Mouse (Mus musculus) thymus, postnatal 0 days (tissue): ENCODE data around the gene Brinp3. TPM values are rescaled to one million over a fixed set of nuclear protein-coding genes. Genes with fewer than 3 reads are reported as not detected.
"Not testable (repeated sequence)": the region's sequence is repeated elsewhere in the genome, so short reads cannot be mapped to it uniquely, and the experiment has no call there.

Experiments
- DNase-seq: peaks from one replicate; pipeline ENCODE4 v3.0.0-alpha.2; 2015; ENCODE audit warnings: low spot score
- polyA plus RNA-seq: library from polyadenylated mRNA; unstranded; fragments of >200 nt; fragmentation: Nextera tagmentation; extraction: Ambion mirVana; gene quantifications from 2 replicates; pipeline ENCODE4 v1.2.1, GENCODE M21; 2015

The Brinp3 gene
- polyA plus RNA-seq = 0.20 and 0.26 TPM in 2 replicates

DNA sequence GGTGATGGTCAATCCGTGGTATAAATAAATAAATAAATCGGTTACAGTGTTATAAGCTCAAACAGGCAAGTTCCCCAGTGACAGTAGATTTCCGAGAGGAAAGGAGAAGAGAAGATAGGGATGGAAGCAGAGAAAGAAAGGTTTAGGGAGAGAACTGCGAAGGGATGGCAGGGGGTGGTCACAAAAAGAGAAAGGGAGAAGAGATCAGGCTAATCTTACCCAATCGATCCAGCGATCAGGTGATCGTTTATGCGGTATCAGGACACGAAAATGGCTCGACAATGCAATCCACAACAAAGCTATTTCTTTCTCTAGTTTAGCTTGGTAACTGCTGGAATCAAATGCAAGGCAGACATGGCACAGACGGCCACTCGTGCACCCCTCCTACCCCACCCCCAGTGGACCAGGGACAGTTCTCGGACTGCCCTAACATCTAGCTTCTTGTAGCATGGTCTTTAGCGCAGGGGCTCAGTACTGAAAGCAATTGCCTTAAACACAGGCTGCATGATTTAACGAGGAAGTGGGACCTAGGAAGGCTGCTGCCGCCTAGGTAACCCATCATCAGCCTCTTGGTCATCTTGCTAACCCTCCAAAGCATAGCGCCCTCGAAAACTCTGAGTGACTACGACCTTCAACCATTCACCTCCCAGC is at the start of gene Brinp3:
Gene Brinp3 (plus strand): TSS at position 80 of the 651 bp plus-strand sequence.
- no peak for DNase-seq

DNA sequence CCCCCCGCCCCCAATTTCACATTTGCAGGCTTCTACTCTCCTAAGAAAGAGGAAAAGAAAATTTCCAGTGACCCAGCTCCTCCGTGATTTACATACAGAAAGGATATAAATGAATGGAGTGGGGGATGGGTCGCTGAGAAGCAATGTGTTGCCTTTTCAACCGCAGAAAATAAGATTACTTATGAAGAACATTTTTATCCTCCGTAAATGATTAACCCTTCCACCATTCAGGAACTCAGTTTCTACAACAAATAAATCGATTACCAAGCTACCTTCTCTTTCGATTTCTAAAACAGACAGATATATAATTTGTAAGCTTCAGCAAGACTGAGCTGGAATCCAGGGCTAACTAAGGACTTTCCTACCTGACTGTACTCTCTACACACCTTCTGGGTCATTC is 339 bp upstream of the Brinp3 start:
- DNase-seq = no peak

DNA sequence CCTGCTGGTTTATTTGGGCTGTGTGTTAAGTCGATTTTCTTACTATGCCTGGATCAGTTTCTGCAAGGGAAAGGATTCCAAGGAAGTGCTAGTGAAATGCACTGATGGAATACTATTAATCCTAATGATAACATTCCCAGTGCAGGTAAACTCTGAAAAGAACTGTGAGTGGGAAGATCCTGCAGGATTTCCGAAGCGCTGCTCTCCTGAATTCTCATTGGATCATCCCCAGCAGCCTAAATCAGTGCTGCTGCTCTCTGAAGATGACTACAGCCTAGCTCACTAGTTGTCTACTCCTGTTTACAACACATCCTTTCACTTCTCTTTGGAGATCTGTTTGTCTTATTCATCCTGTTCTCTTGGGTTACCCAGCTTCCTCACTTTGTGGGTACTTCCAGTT is 826 bp downstream of the Brinp3 start:
- DNase-seq = no peak

DNA sequence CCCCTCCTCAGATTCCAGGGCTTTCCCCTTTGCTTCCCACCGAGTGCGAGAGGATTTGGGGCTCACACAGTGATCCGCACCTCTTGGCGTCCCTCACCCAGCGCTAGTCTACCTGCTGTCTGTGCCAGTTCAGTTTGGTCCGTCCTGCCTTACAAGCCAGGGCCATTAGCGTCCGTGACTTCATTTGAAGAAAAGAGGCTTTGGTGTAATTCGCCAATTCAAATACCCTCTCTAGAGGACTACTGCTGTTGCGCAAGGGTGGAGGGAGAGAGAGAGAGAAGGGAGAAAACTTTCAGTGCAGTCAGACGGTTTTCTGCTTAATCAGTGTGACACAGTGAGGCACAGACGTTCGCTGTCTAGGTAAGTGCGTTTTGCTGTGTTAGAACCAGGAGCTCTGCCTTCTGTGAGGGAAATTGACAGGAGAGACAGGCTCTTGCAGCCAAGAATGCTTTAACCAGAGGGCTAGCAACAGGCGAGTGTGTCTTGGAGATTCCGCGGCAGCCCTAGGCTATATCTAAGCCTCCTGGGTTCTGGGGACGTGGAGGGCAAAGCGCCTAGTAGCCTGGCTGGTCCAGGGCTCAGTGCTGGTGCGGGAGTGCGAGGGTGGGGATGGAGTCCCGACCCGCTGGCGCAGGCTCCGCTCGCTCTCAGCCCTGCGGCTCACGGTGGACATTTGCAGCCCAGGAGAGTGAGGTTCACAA is 3.0 kb downstream of the Brinp3 start:
- no peak for DNase-seq

DNA sequence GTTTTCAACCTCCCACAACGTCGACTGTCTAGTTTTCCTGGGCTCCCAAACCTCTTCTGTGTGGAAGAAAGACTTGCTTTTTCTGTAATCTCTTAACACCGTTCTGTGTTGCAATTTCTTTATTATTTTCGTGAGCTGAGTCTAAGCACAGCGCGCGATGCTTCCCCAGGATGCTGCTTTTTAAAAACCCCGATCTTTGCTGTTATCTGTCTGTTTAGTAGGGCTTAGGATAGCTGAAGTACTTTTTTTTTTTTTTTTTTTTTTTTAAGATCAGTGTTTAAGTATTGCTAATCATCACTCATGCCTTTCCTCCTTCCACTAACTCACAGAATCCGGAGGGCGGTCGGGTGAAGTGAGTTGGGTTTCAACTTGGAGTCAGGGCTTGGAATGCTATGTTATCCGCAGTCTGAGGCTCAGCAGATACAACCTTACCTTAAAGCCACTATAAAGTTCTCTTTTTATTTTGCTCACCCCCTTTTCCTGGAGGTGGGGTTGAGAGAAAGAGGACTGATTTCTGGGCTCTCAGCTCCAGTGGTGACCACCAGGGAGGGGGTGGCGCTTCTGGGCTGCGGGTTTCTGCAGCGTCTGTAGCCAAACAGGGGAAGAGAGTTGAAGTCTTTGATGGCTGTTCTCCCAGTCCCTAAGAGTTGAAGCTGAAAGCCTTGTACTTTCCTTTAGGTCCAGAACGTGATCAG is 3.7 kb downstream of the Brinp3 start:
- no peak for DNase-seq

DNA sequence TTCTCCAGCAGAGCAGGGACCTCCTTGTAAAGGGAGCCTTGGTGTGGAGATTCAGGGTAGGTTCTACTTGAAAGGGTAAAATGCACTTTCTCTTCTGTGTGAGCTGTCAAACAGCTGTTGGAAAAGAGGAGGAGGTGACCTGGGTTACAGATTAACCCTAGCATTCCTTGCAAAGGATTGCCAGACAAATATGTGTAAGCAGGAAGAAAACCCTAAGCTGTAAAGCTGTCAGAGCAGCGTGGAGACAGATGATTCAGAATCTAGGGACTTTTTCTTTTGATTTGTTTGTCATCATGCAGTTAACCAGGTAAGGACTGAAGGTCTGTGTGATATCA is 4.2 kb downstream of the Brinp3 start:
- DNase-seq = no peak

DNA sequence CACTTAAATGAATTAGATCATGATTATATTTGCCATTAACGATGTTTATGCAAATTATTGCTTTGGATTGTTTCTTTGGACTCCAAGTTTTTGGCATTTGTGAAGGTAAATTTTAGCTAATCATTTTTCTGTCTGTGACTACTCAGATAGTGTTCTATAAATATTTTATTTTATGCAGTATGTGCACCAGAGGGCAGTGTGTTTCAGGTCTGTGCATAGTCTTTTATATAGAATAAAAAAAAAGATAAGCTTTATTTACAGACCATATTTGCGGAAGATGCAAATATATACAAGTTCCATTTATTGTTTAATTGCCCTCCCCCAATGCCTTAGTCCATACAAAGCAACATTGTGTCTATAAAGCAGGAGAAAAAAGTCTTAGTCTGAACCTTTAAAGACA is 20.8 kb downstream of the Brinp3 start:
- no peak for DNase-seq

DNA sequence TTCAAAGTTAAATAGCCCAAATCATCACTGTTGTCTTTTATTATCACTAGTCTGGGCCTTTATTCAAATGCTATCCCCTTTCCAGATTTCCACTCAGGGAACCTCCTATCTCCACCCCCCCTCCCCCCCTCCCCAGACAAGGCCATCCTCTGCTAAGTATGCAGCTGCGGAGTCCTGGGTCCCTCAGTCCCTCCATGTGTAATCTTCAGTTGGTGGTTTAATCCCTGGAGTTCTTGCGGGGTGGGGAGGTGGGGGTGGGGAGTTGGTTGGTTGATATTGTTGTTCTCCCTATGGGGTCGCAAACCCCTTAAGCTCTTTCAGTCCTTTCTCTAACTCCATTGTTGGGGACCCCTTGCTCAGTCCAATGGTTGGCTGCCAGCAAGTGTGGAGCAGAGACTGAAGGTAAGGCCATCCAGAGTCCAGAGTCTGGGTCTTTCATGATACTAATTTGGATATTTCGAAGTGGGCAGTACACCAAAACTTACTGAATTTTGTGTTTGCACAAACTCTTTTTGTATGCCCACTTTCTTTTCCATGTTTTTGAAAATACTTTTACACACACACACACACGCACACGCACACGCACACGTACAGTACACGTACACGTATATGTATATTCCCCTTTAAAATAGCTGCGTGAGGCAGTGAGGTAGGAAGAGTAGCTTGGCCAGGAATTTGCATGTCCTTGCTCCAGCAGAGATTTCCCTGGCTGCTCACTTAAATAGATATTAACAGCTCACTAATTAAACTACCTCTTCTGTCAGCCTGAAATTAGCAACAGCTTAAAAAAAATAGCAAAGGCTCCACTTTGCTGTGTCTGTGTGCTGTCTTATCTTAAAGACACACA is 29.4 kb downstream of the Brinp3 start:
- no peak for DNase-seq

DNA sequence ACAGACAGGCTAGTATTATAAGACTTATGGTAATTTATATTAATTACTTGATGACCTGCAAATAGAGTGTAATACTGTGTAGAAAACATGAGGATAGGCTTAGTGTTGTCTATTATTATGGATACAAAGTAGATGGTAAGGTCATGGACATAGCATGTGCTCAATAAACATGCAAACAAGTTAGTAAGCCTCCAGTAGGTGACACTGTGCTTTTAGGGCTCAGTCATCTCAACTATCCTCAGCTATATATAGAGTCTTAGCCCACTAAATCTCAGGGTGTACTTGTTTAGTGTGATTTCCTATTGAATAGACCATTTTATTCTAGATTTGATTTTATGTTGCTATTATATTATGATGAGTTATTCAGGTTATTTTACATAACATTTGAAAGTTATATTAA is 34.0 kb downstream of the Brinp3 start:
- DNase-seq = no peak

DNA sequence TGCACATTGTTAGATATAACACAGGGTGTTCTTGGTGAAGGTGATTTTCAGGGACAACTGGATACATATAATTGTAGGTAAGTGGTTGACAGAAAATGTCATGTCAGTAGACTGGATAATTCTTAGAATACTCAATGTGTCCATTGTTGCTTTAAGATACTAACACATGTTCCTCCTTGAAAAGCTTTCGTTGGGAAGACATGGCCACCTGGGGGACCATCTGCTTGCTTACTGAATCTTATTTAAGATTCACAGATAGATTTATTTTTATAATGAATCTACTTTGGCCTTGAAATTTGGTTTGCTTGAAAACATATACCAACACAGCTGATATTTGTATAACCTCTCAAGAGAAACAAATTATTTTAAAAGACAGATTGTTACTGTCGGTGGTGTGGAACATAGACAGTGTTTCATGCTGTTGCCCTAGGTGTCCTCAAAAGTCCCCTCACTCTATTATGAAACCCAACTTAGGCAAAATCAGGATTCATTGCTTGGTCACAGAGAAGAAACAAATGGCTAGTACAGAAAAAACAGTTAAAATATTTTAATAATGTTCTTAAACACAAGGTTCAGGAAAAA is 52.4 kb downstream of the Brinp3 start:
- no peak for DNase-seq

DNA sequence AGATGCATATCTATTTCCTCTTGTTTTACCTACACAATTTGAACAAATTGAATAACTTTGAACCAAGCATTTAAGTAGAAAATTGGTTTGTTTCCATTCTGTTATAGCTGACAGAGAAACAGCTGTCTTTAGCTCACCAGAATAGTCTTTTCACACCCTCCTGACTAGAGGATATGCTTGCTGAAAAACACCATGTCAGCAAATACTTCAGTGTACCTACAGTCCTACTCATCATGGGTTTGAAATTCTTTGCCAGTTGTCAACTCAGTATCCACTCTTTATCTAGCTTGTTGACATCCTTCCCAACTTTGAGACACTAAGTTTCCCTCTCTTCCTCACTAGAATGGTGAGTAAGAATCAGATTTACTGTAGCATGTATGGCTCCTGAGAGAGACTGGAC is 62.4 kb downstream of the Brinp3 start:
- no peak for DNase-seq

DNA sequence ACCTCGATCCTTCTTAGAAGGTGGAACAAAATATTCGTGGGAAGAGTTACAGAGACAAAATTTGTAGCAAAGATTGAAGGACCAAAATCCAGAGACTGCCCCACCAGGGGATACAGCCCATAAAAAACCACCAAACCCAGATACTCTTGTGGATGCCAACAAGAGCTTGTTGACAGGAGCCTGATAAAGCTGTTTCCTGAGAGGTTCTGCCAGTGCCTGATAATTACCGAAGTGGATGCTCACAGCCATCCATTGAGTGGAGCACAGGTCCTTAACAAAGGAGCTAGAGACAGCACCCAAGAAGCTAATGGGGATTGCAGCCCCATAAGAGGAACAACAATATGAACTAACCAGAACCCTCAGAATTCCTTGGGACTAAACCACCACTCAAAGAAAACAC is 67.6 kb downstream of the Brinp3 start:
- DNase-seq = no peak

DNA sequence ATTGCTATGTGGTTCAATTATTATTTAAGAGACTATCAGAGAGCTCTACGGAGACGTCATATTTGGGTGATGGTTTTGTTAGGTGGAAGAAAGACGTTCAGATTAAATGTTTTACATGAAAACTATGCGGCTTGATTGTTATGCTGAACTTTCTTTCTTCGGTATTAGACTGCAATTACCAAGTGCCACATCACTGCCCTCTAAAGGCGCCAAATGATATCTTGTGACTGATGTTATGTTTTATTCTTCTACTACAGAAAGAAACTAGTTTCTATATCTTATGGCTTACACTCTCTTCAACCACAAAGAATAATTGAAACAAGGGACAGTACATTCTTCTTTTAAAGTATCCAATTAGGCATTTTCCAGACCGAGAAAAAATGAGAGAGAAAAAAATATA is 89.6 kb downstream of the Brinp3 start:
- DNase-seq = no peak

DNA sequence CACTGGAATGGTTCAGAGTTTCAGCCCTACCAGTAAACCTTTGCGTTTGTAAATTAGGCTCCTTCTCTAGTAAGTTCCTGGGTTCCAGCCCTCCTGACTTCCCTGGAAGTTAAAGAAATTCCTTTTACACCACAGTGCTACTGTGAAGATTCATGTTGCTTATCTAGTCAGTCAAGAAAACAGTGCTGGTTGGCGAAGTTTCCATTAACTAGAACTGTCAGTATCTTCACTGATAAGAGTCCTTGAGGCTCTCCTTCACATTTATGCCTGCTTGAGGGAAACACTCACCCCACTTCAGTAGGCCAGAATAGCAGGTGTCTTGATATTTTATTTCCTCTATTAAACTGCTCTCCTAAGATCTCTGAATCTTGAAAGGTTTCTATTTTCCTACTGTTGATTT is 138.3 kb downstream of the Brinp3 start:
- no peak for DNase-seq

DNA sequence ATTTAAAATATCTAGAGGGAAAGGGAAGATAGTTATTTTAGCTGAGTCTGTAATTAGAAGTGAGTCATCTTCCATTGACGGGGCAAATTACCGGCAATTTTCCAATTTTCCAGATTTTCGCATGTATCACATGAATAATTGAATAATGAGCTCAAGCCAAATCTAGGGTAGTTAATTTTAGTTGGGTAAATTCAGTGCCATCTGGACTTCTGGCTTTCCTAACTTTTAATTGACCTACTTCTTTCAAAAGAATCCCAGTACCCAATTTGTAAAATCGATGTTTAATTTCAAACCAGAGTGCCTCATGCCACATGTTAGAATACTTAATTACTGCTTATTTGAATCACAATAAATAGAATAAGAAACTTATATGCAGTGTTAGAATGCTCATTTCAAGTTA is 162.7 kb downstream of the Brinp3 start:
- DNase-seq = no peak

DNA sequence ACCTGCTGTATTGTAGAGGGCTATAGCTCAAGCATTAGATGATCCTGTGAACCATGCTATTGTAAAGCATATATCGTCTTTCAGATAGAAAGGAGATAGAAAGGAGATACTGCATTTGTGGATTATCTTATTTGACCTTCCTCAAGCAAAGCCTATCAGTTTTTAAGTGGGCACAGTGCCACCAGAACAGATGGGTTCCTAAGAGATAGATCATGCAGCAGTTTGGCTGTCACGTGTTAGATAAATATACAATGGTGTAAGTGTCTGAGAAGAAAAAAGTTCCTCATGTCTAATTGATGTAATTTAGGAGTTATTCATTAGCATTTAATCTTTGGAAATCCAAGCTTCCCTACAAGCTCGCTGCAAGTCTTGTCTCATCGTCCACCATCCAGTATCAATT is 206.2 kb downstream of the Brinp3 start:
- DNase-seq = no peak

DNA sequence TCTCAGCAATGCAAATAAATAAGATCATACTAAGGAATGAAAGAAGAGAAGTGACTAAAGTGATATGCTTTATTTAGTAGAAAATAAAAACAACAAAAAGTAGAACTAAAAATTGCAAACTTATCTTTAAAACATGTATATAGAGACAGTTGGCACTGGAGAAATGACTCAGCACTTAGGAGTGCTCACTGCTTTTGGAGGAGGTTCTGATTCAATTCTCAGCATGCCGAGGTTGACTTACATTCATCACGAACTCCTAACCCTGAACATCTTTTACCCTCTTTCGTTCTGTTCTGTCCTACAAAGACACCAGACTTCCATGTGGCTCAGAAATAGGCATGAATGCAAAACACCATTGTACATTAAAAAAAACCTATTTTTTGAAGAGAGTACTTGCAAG is 225.0 kb downstream of the Brinp3 start:
- no peak for DNase-seq

DNA sequence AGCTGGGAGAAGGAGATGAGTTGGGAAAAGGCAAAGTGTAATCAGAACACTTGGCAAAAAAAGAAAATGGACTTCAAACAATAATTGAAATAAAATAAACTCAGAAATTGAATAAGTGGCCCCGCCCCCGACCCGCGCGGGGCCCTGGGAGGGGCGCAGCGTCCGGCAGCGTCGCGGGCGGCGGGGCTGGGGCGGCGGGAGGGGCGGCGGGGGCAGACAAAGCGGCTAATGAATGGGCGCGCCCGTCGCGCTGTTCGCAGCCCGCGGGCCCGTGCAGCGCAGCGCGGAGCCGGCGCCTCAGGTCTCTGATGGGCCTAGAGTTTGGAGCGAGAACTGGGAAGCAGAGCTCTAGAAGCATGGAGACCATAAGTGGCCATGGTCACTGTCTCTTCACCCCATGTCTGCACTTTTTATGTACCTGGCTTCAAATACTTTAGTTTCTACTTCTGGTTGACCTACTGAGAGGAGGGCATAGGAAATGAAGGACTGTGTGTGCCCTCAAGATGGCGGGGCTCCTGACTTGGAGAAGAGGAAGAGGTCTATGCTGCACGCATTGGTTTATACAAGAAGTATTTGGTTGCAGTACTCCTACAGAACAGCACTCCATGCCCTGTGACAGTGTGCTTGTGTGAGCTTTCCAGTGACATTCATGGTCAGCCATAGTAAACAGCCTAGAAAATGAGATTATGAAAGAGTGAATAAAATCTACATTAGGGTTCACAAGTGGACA is 230.4 kb downstream of the Brinp3 start:
- not testable (repeated sequence) for DNase-seq

DNA sequence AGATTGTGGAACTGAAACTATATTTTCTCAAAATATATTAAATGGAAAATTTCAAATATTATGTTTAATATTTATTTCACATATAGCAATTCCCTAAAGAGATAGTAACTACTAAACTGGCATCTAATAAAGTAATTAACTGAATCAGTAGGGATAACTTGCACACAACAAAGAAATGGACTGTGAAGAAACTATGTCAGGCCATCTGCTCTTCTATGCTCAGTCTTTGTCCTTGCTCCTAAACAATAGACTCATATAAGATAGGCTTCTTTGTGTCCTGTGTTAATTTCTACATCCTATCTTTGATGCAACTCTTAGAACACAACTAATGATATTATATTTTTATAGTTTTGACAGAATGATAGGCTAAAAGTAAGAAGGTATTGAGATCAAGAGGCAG is 256.5 kb downstream of the Brinp3 start:
- DNase-seq = no peak

DNA sequence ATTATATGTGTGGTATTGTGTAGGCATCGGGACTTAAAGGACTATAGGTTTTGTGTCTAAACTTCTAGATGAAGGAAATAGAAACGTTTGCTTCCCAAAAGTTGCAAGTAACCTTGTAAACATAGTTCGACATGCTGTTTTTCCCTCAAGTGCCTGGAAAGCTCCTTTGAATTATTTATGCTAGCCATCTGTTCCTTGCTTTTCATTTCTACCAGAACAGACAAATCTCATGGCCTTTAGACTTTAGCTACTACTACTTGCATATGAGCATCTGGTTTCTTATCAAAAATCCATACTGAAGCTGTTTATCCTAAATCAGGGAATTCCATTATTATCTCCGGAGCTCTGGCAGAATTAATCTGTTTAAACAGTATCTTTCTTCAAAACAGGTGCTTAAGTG is 288.7 kb downstream of the Brinp3 start:
- no peak for DNase-seq

DNA sequence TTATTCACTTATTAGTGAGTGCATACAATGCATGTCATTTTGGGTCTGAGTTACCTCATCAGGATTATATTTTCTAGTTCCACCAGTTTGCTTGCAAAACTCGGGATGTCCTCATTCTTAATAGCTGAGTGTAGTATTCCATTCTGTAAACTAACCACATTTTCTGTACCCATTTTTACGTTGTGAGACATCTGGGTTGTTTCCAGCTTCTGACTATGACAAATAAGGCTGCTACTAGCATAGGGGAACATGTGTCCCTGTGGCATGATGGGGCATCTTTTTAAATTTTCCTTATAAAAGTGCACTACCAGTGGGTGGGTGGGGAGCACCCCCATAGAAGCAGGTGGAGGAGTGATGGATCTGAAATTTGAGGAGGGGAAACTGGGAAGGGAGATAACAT is 292.7 kb downstream of the Brinp3 start:
- DNase-seq = no peak
